Mouse (Mus musculus) brain, embryonic 14.5 days (tissue): ENCODE results near the gene Timp3.
"Not testable (repeated sequence)": the region's sequence is repeated elsewhere in the genome, so short reads cannot be mapped to it uniquely, and the experiment has no call there.

Experiments
- CTCF ChIP-seq: fragments of 200-500 bp; IDR thresholded peaks from 2 replicates; pipeline ENCODE4 v1.5.1; 2012; ENCODE audit warnings: inconsistent platforms, mild to moderate bottlenecking, moderate library complexity, borderline replicate concordance; ENCODE audit not compliant: insufficient read depth, insufficient read length; ENCODE audit errors: extremely low read depth
- POLR2A ChIP-seq: fragments of 200-500 bp; IDR thresholded peaks from 2 replicates; pipeline ENCODE4 v1.6.1; 2012; ENCODE audit warnings: mild to moderate bottlenecking, inconsistent platforms, borderline replicate concordance; ENCODE audit not compliant: poor library complexity, insufficient read depth, insufficient read length, severe bottlenecking; ENCODE audit errors: extremely low read depth

DNA sequence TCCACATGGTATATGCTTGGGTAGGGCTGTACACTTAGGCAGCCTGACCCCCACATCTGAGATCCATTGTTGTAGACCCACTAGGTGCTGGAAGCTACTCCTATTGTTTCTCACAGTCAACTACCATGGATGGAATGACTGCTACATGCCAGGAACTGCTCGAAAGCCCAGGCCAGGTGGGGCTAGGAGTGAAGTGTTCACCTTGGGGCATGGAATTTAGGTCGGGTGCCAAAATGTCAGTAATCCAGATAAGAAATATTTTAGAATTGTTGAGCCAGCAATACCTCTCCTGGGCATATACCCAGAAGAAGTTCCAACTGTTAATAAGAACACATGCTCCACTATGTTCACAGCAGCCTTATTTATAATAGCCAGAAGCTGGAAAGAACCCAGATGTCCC, 78.6 kb downstream of the Timp3 start:
- not testable (repeated sequence) for TF ChIP-seq CTCF, POLR2A
